Mouse (Mus musculus) common myeloid progenitor, adult 5-6 weeks (primary cell): ENCODE measurements at regions not wholly inside any gene's neighbourhood (a gene's known extent, or its start where the extent isn't known, plus 50 kb on each side); places are given as distances from the start of the nearest gene placed in this dataset.

Experiments
- ATAC-seq: replicated peaks from 2 replicates; pipeline ENCODE4 v1.8.0; 2016; ENCODE audit warnings: low read depth, mild to moderate bottlenecking, moderate TSS enrichment, inconsistent platforms; ENCODE audit not compliant: poor library complexity, severe bottlenecking

GRCm38 (mm10) chr14:105474991-105475553 lies 216.7 kb downstream of the Ndfip2 start:
- ATAC-seq = peak; percentile 81

GRCm38 (mm10) chr14:105448919-105449458 lies 190.6 kb downstream of the Ndfip2 start:
- peak; percentile 63 for ATAC-seq

DNA sequence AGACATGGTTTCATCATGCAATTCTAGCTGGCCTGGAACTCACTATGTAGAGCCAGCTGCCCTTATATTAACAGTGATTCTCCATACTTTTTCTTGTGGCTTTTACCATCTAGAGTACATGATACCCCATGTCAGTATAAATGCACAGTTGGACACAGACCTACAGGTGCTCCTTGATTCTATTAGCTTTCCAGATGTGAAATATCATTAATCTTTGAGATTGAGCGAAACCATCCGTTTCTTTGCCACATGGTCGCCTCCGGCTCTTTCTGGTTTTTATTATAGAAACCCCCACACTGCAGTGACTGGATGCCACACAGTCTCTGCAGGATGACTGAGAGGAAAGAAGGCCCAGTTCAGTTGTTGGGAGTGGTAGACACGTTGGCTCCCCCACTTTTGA lies 188.7 kb downstream of the Ndfip2 start:
- no peak for ATAC-seq

GRCm38 (mm10) chr14:105435343-105435742 lies 177.0 kb downstream of the Ndfip2 start:
- ATAC-seq = peak; percentile 72

- no peak for ATAC-seq
These were observed 175.1 kb downstream of the Ndfip2 start for GRCm38 (mm10) chr14:105433456-105433855.

- ATAC-seq = no peak
These were observed 174.3 kb downstream of the Ndfip2 start for GRCm38 (mm10) chr14:105432670-105433069.

DNA sequence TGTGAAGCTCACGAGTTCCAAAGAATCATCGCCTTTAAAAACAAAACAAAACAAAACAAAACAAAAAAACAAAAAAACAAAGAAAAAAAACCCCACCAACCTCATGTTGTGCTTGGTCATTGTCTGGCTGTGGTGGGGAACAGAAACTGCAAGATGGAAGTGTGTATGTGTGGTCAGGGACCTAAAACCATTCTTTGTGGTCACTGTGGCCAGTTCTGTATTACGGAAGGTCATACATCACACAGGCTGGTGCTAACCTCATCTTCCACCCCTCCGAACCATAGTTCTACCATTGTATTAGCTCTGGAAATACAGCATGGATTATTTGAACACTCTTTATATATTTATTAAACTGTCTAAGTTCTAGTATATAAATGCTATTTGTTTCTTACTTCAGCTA lies 173.2 kb downstream of the Ndfip2 start:
- peak; percentile 82 for ATAC-seq

DNA sequence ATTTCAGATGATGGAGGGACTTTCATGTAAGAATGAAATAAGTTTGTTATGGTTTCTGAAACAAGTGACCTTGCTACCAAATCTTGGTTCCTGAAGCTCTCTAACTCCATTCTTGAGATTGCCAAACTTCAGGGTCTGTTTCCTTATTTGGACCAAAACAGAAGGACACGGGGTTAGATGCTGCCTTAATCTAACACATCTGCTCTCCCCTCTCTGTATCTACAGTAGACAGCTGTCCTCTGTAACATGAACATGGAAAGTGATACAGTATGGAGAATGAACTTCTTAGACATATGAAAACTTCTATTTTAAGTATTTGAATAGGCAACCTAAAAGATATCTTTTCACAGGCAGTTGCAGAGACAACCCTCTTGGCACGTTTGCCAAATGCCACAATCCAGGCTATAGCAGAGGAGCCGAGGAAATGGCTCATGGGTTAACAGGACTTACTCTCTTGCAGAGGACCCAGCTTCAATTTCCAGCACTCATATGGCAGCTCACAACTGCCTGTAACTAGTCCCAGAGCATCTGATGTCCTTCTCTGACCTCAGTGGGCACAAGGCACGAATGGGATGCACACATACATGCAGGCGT lies 171.4 kb downstream of the Ndfip2 start:
- ATAC-seq = no peak

- no peak for ATAC-seq
These were observed 169.1 kb downstream of the Ndfip2 start for GRCm38 (mm10) chr14:105427474-105427901.

GRCm38 (mm10) chr14:105426597-105427334 lies 168.4 kb downstream of the Ndfip2 start:
- ATAC-seq = no peak

DNA sequence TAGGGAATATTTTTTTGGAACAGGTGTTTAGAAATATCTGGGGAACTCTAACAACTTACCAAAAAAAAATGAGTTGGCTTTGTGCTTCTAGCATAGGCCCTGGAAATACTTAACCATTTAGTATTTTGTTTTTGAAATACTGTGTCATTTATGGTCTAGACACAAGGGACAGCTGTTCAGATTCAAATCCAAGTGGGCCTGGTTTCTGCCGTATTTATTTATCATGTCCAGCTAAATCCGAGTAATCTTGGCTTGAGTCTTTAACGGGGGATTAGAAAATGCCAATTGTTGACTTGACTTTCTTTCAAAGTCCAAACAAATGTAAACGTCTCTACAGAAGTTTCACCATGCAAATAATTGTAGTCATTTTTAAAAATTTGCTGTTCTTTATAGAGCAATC lies 159.6 kb downstream of the Ndfip2 start:
- no peak for ATAC-seq

DNA sequence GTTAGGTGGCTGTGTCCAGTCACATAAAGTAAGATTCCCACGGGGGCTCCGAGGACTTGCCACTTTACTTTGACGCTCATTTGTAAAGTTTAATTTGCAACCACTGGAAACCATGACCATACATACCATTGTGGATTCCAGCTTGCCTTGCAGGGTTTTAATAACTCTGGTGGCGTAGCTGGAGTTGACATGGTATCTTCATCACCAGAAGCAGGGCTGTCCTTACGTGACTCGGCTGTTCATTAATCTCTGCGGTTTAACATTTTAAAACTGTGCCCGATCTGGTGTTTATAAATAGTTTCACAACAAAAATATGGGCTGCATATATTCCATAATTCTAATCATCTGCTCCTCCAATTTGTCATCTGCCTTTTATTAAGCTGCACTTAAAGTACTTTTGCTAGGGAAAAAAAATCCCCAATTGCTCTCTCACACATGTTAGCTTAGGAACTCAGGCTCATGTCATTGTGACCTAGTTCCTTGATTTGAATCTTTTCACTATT lies 159.1 kb downstream of the Ndfip2 start:
- ATAC-seq = no peak

DNA sequence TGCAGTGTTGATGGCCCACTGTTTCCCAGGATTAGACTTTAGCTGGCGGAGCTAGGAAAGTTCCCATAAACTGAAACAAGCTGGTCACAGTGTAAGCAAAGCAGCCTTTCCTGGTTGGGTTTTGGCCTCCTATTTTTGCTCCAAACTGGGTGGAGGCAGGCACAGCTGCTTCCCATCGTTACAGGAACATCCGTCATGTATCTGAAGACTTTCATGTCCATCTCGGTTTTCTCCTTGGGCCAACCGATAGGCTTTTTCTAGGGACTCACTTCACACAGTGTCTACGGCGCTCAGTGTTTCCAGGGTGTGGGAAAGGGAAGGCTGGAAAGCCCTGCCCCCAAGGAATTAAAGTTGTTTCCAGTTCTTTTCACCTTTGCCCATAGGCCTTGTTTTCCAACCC lies 158.6 kb downstream of the Ndfip2 start:
- no peak for ATAC-seq

DNA sequence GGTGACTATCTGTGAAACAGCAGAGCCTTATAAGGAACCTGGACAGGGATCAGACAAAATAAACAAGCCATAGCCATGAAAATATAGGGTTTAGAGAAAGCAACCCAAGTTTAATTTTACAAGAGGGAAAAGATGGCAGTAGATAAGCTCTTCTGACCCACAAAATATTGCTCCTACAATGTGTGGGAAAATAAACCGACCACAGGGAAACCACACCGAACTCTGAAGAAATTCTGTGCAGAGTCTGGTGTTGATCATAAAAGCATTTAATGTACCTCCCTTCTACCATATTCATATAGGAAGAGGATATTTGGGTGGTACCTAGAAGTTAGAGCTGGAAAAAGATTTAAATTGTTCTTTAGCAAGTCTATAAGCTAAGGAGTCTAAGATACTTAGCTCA lies 146.3 kb downstream of the Ndfip2 start:
- ATAC-seq = peak; percentile 54

- no peak for ATAC-seq
These were observed 145.9 kb downstream of the Ndfip2 start for GRCm38 (mm10) chr14:105404241-105404640.

GRCm38 (mm10) chr14:105403256-105403655 lies 144.9 kb downstream of the Ndfip2 start:
- no peak for ATAC-seq

GRCm38 (mm10) chr14:105402556-105402955 lies 144.2 kb downstream of the Ndfip2 start:
- ATAC-seq = no peak

DNA sequence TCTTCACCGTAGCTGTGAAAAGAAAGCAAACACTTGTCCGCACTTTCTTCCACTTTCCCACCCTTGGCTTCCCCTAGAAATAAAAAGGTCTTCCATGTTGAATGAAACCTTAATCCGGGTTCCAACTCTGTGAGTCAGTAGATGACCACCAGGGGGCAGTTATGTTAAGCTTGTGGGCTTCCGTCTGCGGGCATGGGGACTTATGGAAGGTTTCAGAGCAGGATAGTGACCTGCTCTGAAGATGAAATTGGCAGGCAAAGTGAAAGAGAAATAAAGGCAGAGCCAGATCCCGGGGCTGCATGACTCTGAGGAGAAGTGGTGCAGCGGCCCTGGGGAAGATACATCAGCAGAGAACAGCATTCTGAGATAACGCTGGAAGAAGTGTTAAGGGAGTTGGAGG lies 139.1 kb downstream of the Ndfip2 start:
- ATAC-seq = peak; percentile 98

- no peak for ATAC-seq
These were observed 133.9 kb downstream of the Ndfip2 start for GRCm38 (mm10) chr14:105392079-105392813.

GRCm38 (mm10) chr14:105391430-105391829 lies 133.1 kb downstream of the Ndfip2 start:
- no peak for ATAC-seq
